Mouse (Mus musculus): Measurements from ENCODE around the gene Tescl.

The Tescl gene

GRCm38 (mm10) chr7:24298973-24299708 is 34.6 kb downstream of the Tescl start:
- DNase-seq, result peak; percentile 86 to 87

DNA sequence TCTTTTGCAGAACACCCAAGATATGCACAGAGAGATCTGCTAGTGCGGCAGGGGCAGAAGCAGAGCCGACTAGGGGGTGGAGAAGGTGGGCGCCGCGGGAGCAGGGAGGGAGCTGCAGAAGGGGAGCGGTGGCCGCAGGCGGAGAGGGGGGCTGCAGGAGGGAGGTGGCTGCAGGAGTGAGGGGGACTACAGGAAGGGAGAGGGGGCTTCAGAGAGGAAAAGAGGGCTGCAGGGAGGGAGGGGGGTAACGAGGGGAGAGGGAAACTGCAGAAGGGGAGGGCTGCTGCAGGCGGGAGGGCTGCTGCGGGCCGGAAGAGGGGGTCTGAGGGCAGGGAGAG is 35.1 kb downstream of the Tescl start:
- DNase-seq, result no peak

DNA sequence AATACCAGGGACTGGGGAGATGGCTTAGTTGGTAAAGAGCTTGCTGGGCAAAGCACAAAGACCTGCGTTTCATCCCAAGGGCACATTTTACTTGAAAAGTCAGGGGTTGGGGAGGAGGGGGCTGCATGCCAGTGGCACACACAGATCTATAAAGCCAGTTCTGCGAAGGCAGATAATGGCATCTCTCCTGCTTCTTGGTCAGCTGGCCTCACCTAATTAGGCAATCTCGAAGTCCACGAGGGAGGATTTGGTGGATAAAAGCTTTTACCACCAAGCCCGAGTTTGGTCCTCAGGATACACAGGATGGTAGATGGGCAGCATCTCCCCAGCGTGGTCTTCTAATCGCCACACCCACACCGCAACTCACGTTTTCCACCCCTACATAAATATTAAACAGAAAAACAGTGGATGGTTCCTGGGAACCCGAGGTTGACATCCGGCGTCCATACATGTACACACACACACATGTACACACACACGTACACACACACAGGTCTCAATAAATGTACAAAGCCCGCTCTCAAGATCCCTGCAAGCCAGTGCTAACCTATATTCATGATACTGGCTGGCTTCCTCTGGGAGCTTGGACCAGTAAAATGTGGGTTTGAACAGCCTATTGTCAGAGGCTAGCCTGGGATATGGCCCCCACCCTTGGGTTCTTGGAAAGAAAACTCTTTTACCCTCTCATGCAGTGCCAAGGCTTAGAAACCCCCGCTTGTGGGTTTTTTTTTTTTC is 36.2 kb downstream of the Tescl start:
- no peak for DNase-seq

- DNase-seq, result no peak
Observed at GRCm38 (mm10) chr7:24296386-24296785, 37.4 kb downstream of the Tescl start.

GRCm38 (mm10) chr7:24295376-24295775 is 38.4 kb downstream of the Tescl start:
- DNase-seq, result no peak

DNA sequence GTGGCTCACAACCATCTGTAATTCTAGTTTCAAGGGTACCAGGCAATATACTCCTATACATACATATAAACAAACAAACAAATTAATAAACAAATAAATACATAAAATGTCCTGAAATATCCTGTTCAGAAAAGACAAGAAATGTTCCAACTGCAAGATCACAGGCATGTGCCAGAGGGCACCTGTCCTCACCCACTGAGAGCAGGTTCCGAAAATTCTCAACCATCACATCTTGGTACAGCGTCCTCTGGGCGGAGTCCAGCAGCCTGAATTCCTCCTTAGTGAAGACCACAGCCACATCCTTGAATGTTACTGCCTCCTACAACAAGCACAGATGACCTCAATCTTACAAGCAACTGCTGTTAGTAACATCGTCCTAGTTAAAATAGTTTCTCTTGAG is 39.0 kb downstream of the Tescl start:
- DNase-seq, result no peak

- no peak for DNase-seq
Observed at GRCm38 (mm10) chr7:24293061-24293851, 40.5 kb downstream of the Tescl start.

DNA sequence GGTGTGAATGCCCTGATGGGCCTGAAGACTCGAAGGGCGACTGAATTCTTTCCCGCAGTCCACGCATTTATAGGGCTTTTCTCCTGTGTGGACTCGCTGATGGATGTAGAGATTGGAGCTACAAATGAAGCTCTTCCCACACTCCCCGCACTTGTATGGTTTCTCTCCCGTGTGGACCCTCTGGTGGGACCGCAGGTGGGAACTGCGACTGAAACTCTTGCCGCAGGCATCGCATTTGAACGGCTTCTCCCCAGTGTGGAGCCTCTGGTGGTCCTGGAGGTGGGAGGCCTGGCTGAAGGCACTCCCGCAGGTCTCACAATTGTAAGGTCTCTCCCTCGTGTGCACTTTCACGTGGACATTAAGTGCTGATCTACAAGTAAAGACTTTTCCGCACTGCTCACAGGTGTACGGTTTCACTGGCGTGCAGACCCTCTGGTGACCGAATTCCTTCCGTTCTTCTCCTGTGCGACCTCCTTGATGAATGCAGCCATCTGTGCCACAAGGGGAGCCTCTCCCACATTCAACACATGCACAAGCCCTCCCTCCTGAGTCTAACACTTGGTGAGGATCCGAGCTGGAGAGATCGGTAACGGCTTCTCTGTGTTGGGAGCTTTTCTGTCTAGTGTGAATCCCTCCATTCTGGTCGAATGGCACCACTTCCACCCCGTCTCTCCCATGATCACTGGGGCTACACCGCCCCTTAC is 42.2 kb downstream of the Tescl start:
- DNase-seq, result no peak

GRCm38 (mm10) chr7:24290106-24290693 is 43.5 kb downstream of the Tescl start:
- no peak for DNase-seq

GRCm38 (mm10) chr7:24288512-24288911 is 45.2 kb downstream of the Tescl start:
- DNase-seq, result peak in 1 of 2 experiments; percentile 21

DNA sequence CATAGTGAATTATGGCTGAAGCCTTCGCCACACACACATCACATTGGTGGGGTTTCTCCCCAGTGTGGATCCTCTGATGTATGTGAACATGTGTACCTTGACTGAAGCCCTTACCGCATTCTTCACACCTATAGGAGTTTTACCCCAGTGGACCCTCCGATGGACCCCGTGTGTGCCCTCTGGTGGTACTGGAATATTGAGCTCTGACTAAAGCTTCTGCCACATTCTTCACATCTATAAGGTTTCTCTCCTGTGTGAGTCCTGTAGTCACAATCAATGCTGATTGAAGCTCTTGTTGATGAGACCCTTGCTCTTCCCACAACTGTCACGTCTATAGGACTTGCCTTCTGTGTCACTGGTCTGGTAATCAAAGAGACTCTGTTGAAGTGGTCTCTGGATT is 46.1 kb downstream of the Tescl start:
- no peak for DNase-seq

DNA sequence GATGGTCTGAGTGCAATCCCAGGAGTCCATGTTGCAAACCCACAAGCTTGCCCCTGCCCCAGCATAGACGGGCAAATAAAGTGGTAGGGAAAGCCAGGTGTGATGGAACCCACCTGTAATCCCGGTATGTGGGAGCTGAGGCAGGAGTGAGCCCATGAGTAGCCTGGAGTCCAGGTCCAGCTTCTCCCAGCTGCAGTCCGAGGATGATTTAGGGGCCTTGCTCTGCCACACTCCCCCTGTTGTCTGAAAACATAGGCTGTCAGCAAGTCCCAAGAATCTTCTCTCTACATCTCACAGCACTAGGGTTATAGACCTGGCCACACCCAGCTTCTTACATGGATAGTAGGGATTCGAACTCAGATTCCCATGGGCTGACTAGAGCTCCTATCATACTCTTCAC is 46.8 kb downstream of the Tescl start:
- no peak for DNase-seq

DNA sequence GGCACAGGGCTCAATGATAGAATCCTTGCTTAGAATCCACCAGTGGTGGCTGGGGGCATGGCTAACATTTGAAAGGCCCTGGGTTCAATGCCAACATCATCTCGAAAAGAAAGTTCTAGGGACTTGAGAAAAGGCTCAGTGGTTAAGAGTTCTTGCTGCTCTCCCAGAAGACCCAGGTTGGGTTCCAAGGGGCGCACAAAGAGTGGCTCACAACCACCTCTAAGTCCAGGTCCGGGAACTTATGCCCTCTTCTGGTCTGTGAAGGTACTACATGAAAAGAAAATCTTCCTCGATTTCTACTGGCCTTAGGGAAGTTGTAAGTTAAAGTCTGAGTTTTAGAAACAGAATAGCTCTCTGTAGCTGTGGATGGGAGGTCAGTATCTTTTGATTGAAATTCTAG is 47.6 kb downstream of the Tescl start:
- DNase-seq, result no peak
